ENCODE assay signal across 25 mouse cellular contexts in genomic region chr2:117299596-117300448, GRCm38 (mm10). TPM values are rescaled to one million over a fixed set of nuclear protein-coding genes. Genes with fewer than 3 reads are reported as not detected.
A peak's percentile ranks its signal among the peaks of the same experiment; 100 is the strongest.
DNase-seq lines count a peak whose midpoint lies in the region; ATAC-seq and TF ChIP-seq lines count a peak whose summit lies in the region.
"Had no signal": no experiment of that assay in that cellular context is flagged by ENCODE, and none has a peak within 500 bp of the region (broad histone marks: within the 10 kb centered on the region; RNA-seq: fewer than 3 reads in every experiment).

No protein-coding gene starts in this region.

- H3K9ac ChIP-seq in midbrain, embryonic 14.5 days (replicated peaks; ENCODE audit: low read length): no peak overlapping the region
- H3K9ac ChIP-seq: forebrain, embryonic 13.5 days; liver, embryonic 13.5 days; lung, embryonic 14.5 days; midbrain, embryonic 12.5 days; neural tube, embryonic 15.5 days; stomach, embryonic 15.5 days had no signal

- H3K4me1 ChIP-seq in spleen, adult 2 months (ENCODE audit: control insufficient read depth, insufficient read depth, insufficient read length): peaks cover 15% of the 10 kb centered on the region
- H3K4me1 ChIP-seq in bone marrow macrophage, adult 2 months (ENCODE audit: control insufficient read depth, insufficient read depth, low read length): peaks cover 28% of the 10 kb centered on the region
- no peaks in the 10 kb centered on the region for H3K4me1 ChIP-seq in midbrain, embryonic 14.5 days (ENCODE audit: control insufficient read depth, insufficient read depth, low read length)
- H3K4me1 ChIP-seq: forebrain, embryonic 13.5 days; hindbrain, embryonic 10.5 days; liver, embryonic 13.5 days; midbrain, embryonic 12.5 days; neural tube, embryonic 15.5 days; stomach, embryonic 15.5 days had no signal

- peak; percentile 64 for ATAC-seq in granulocyte monocyte progenitor cell, adult 5-6 weeks (replicated peaks; ENCODE audit: poor library complexity, severe bottlenecking)
- no peak for ATAC-seq in midbrain, embryonic 14.5 days (ENCODE audit: low FRiP score, low TSS enrichment)
- ATAC-seq: forebrain, embryonic 13.5 days; hindbrain, postnatal 0 days had no signal

- no peak overlapping the region for H3K4me2 ChIP-seq in midbrain, embryonic 14.5 days (ENCODE audit: low read length)
- H3K4me2 ChIP-seq: forebrain, embryonic 13.5 days; liver, embryonic 13.5 days; lung, embryonic 14.5 days; midbrain, embryonic 12.5 days; neural tube, embryonic 15.5 days; stomach, embryonic 15.5 days had no signal

- intact Hi-C loops in gastrocnemius, postnatal 36 days (cut with DNase I): no loop called here

- H3K4me3 ChIP-seq in spleen, adult 2 months (ENCODE audit: extremely low read depth, insufficient read depth, insufficient read length): no peak overlapping the region; the same call in 1 of the 2 replicates
- H3K4me3 ChIP-seq in bone marrow macrophage, adult 2 months (ENCODE audit: insufficient read depth, low read length): peak overlapping the region; percentile 2; the same call in 1 of the 2 replicates
- H3K4me3 ChIP-seq in midbrain, embryonic 14.5 days (replicated peaks; ENCODE audit: low read depth, low read length): no peak overlapping the region
- H3K4me3 ChIP-seq: forebrain, embryonic 13.5 days; hindbrain, embryonic 10.5 days; left cerebral cortex, adult 2 months; liver, embryonic 13.5 days; midbrain, embryonic 12.5 days; neural tube, embryonic 15.5 days; stomach, embryonic 15.5 days had no signal

- TF ChIP-seq POLR2A in spleen, adult 2 months (IDR thresholded peaks at IDR 0.05; ENCODE audit: low read depth, low read length): no peak
- no peak for TF ChIP-seq POLR2A in bone marrow macrophage, adult 2 months (IDR thresholded peaks at IDR 0.05; ENCODE audit: borderline replicate concordance, low read depth, low read length)

- TF ChIP-seq CTCF in spleen, adult 2 months (IDR thresholded peaks at IDR 0.05; ENCODE audit: extremely low read depth, insufficient read depth, insufficient read length, insufficient replicate concordance): no peak
- TF ChIP-seq CTCF in bone marrow macrophage, adult 2 months (IDR thresholded peaks at IDR 0.05; ENCODE audit: low read depth, low read length): no peak

- peaks cover 40% of the 10 kb centered on the region for H3K36me3 ChIP-seq in spleen, adult 2 months (ENCODE audit: control insufficient read depth, insufficient read depth, low read length)
- H3K36me3 ChIP-seq in midbrain, embryonic 14.5 days (ENCODE audit: control insufficient read depth, insufficient read depth, low read length): no peaks in the 10 kb centered on the region
- H3K36me3 ChIP-seq: hindbrain, embryonic 10.5 days; liver, embryonic 13.5 days; midbrain, embryonic 12.5 days; neural tube, embryonic 15.5 days; stomach, embryonic 15.5 days had no signal

- peak overlapping the region; percentile 47 for H3K27ac ChIP-seq in spleen, adult 2 months (ENCODE audit: insufficient read depth, low read length)
- peak overlapping the region; percentile 49 for H3K27ac ChIP-seq in bone marrow macrophage, adult 2 months (ENCODE audit: insufficient read depth, low read depth, low read length)
- H3K27ac ChIP-seq in midbrain, embryonic 14.5 days (replicated peaks; ENCODE audit: low read depth, low read length): no peak overlapping the region
- H3K27ac ChIP-seq: forebrain, embryonic 13.5 days; hindbrain, embryonic 10.5 days; hindbrain, postnatal 0 days; kidney, postnatal 0 days; left cerebral cortex, adult 2 months; liver, embryonic 13.5 days; midbrain, embryonic 12.5 days; neural tube, embryonic 15.5 days; stomach, embryonic 15.5 days had no signal

- no peaks in the 10 kb centered on the region for H3K9me3 ChIP-seq in midbrain, embryonic 14.5 days (ENCODE audit: control insufficient read depth, low read length)
- H3K9me3 ChIP-seq: forebrain, embryonic 13.5 days; hindbrain, embryonic 10.5 days; liver, embryonic 13.5 days; midbrain, embryonic 12.5 days; neural tube, embryonic 15.5 days; stomach, embryonic 15.5 days had no signal

- DNase-seq in spleen, adult 2 months (ENCODE audit: low read depth in 1 of 2, low spot score in 2 of 2): no peak
- DNase-seq in spleen, postnatal 14 days (ENCODE audit: low spot score in 2 of 2): no peak
- DNase-seq in yolk sac, embryonic 10.5 days (ENCODE audit: low spot score): no peak
- DNase-seq in gastrocnemius, postnatal 36 days: no peak
- DNase-seq in midbrain, embryonic 14.5 days: no peak
- DNase-seq: adrenal gland, postnatal 14 days; cerebellum, adult 18-20 months; cerebellum, postnatal 25 days; gastrocnemius, postnatal 25 days; kidney, adult 11 months; liver, embryonic 13.5 days; lung, embryonic 14.5 days; lung, postnatal 36 days; right cerebral cortex, postnatal 14 days; spleen, adult 18-20 months had no signal

- 86% methylated on average over 16 of the region's 16 CpGs for WGBS in spleen, adult 2 months
- WGBS in midbrain, embryonic 14.5 days: 89% methylated on average over 16 of the region's 16 CpGs

- H3K27me3 ChIP-seq in spleen, adult 2 months (ENCODE audit: control insufficient read depth, insufficient read depth, low read length): no peaks in the 10 kb centered on the region
- no peaks in the 10 kb centered on the region for H3K27me3 ChIP-seq in midbrain, embryonic 14.5 days (ENCODE audit: control insufficient read depth, insufficient read depth, low read length)
- H3K27me3 ChIP-seq: forebrain, embryonic 13.5 days; liver, embryonic 13.5 days; midbrain, embryonic 12.5 days; neural tube, embryonic 15.5 days; stomach, embryonic 15.5 days had no signal

RNA-seq across cellular contexts. Expression of gene Rasgrp1, which starts 43.0 kb away (rescaled TPM):
- 20.0 and 27.1 TPM in 2 replicates for polyA plus RNA-seq in spleen, adult 2 months (2012; rRNA removed)
- polyA plus RNA-seq in bone marrow macrophage, adult 2 months (2012; ENCODE audit: insufficient read depth, insufficient read length, missing spikeins): 0.16 and 0.35 TPM in 2 replicates
- total RNA-seq in granulocyte monocyte progenitor cell, adult 5-6 weeks (2014; fragmentation: Nextera tagmentation): not detected in 2 replicates
- 0.10 TPM in 1 of 2 replicates, not detected in the other for total RNA-seq in granulocyte monocyte progenitor cell, adult 5-6 weeks (2017)
- 1 to 10 TPM in 1 of 2 experiments, not detected in 1; 1.2 TPM for total RNA-seq in gastrocnemius, postnatal 36 days (2021)
- 1.7 and 1.8 TPM in 2 replicates for polyA plus RNA-seq in midbrain, embryonic 14.5 days (2014; fragmentation: Nextera tagmentation; extraction: Ambion mirVana)

RNA-seq across cellular contexts. Expression of gene Fam98b, which starts 50.3 kb away (rescaled TPM):
- polyA plus RNA-seq in spleen, adult 2 months (2012; rRNA removed): 3.3 and 4.0 TPM in 2 replicates
- 30.1 and 31.2 TPM in 2 replicates for polyA plus RNA-seq in bone marrow macrophage, adult 2 months (2012; ENCODE audit: insufficient read depth, insufficient read length, missing spikeins)
- total RNA-seq in granulocyte monocyte progenitor cell, adult 5-6 weeks (2014; fragmentation: Nextera tagmentation): 40.9 and 43.6 TPM in 2 replicates
- total RNA-seq in granulocyte monocyte progenitor cell, adult 5-6 weeks (2017): 17.5 and 23.6 TPM in 2 replicates
- 10 to 100 TPM; 16.1 to 18.4 TPM for total RNA-seq in gastrocnemius, postnatal 36 days (2021)
- polyA plus RNA-seq in midbrain, embryonic 14.5 days (2014; fragmentation: Nextera tagmentation; extraction: Ambion mirVana): 10.4 and 11.1 TPM in 2 replicates
